Comparison of ENCODE assay signal across 11 mouse cellular contexts in the genomic region with DNA sequence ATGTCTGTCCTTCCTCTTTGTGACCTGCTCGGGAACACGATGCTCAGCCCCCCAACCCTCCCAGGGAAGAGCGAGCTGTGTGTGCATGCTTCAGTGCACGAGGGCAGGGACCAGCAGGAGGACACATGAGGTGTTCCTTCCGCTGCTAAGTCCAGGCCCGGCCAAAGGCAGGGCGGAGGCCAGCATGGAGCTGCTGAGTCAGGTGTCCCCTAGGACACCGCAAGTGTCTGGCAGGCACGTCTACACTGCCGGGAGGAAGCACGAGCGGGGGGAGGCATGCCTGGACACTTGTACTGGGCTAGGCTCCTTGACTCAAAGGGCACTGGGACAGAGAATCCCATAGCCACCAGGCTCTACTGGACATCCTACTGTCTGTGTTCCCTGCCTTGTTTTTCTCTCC. TPM values are rescaled to one million over a fixed set of nuclear protein-coding genes. Genes with fewer than 3 reads are reported as not detected.
DNase-seq lines count a peak whose midpoint lies in the region; ATAC-seq and TF ChIP-seq lines count a peak whose summit lies in the region.
"Had no signal": no experiment of that assay in that cellular context is flagged by ENCODE, and none has a peak within 500 bp of the region (broad histone marks: within the 10 kb centered on the region; RNA-seq: fewer than 3 reads in every experiment).

No protein-coding gene starts in this region.

- no peaks in the 10 kb centered on the region for H3K9me3 ChIP-seq in heart, embryonic 12.5 days (replicated peaks)
- H3K9me3 ChIP-seq in forebrain, postnatal 0 days (ENCODE audit: low read length), result no peaks in the 10 kb centered on the region

- H3K9ac ChIP-seq in heart, embryonic 12.5 days, result no peak overlapping the region
- no peak overlapping the region for H3K9ac ChIP-seq in forebrain, postnatal 0 days
- H3K9ac ChIP-seq: liver, embryonic 14.5 days had no signal

- peak; percentile 72 to 92 for DNase-seq in heart, adult 18-20 months
- peak; percentile 52 for DNase-seq in adrenal gland, postnatal 10 days
- peak; percentile 72 for DNase-seq in gastrocnemius, postnatal 14 days
- DNase-seq in kidney, adult 8-10 months, result peak; percentile 68 to 76
- no peak for DNase-seq in spleen, postnatal 14 days (ENCODE audit: low spot score in 2 of 2)
- no peak for DNase-seq in forebrain, postnatal 0 days
- DNase-seq: spleen, adult 18-20 months had no signal

- H3K4me3 ChIP-seq in heart, embryonic 12.5 days, result no peak overlapping the region
- H3K4me3 ChIP-seq in forebrain, postnatal 0 days (ENCODE audit: low read depth, low read length), result no peak overlapping the region

- 66% methylated on average over 12 of the region's 12 CpGs for WGBS in heart, embryonic 12.5 days
- 80% methylated on average over 12 of the region's 12 CpGs for WGBS in forebrain, postnatal 0 days

- TF ChIP-seq CTCF in forebrain, postnatal 0 days (IDR thresholded peaks at IDR 0.05; ENCODE audit: low read depth), result no peak

- intact Hi-C loops in gastrocnemius, postnatal 14 days (cut with DNase I; ENCODE audit: low total_unique reads), result no loop called here

- no peaks in the 10 kb centered on the region for H3K27me3 ChIP-seq in heart, embryonic 12.5 days (replicated peaks)
- H3K27me3 ChIP-seq in forebrain, postnatal 0 days (ENCODE audit: insufficient read depth, low read length), result no peaks in the 10 kb centered on the region

- H3K4me1 ChIP-seq in heart, embryonic 12.5 days (replicated peaks), result peaks cover 46% of the 10 kb centered on the region
- H3K4me1 ChIP-seq in forebrain, postnatal 0 days (ENCODE audit: insufficient read depth), result no peaks in the 10 kb centered on the region

- H3K27ac ChIP-seq in heart, embryonic 12.5 days (ENCODE audit: poor library complexity, severe bottlenecking), result no peak overlapping the region
- H3K27ac ChIP-seq in forebrain, postnatal 0 days (ENCODE audit: low read depth, low read length), result no peak overlapping the region
- H3K27ac ChIP-seq: liver, embryonic 14.5 days had no signal

- no peaks in the 10 kb centered on the region for H3K36me3 ChIP-seq in heart, embryonic 12.5 days
- no peaks in the 10 kb centered on the region for H3K36me3 ChIP-seq in forebrain, postnatal 0 days (ENCODE audit: insufficient read depth)

- no peak for ATAC-seq in heart, embryonic 12.5 days (ENCODE audit: insufficient number of reproducible peaks, low FRiP score)
- ATAC-seq in erythroid progenitor cell, adult 5-6 weeks (replicated peaks; ENCODE audit: low FRiP score, poor library complexity, severe bottlenecking), result no peak
- ATAC-seq in forebrain, postnatal 0 days, result no peak
- ATAC-seq: CD4-positive, CD25-positive, alpha-beta regulatory T cell, adult 4 months had no signal

- H3K4me2 ChIP-seq in heart, embryonic 12.5 days, result no peak overlapping the region
- H3K4me2 ChIP-seq in forebrain, postnatal 0 days (ENCODE audit: low read depth), result no peak overlapping the region

RNA-seq across cellular contexts. Expression of a gene that starts 2.6 kb away (rescaled TPM):
- total RNA-seq in heart, adult 18-20 months (2021), result 10 to 100 TPM; 84.2 to 90.4 TPM
- 4.0 and 4.9 TPM in 2 replicates for polyA plus RNA-seq in heart, embryonic 12.5 days (2016; fragmentation: Nextera tagmentation; extraction: Ambion mirVana)
- 100 to 1,000 TPM in 1 of 2 experiments, 10 to 100 TPM in 1; 27.8 to 111 TPM for total RNA-seq in adrenal gland, postnatal 10 days (2021)
- 10 to 100 TPM in 1 of 2 experiments, 1 to 10 TPM in 1; 7.4 to 43.8 TPM for total RNA-seq in gastrocnemius, postnatal 14 days (2021)
- not detected in 2 replicates for total RNA-seq in erythroid progenitor cell, adult 5-6 weeks (2015; ENCODE audit: low replicate concordance)
- 2.8 TPM in 1 of 2 replicates, not detected in the other for total RNA-seq in erythroid progenitor cell, adult 5-6 weeks (2017; ENCODE audit: low replicate concordance)
- total RNA-seq in forebrain, postnatal 0 days (2014; rRNA removed), result 1.6 and 2.8 TPM in 2 replicates
- polyA plus RNA-seq in forebrain, postnatal 0 days (2015; fragmentation: Nextera tagmentation; extraction: Ambion mirVana), result 2.6 TPM in 2 replicates
- polyA plus RNA-seq: CD4-positive, CD25-positive, alpha-beta regulatory T cell, adult 4 months had no signal

RNA-seq across cellular contexts. Expression of a gene that starts 19.0 kb away (rescaled TPM):
- 10 to 100 TPM; 16.1 to 19.7 TPM for total RNA-seq in heart, adult 18-20 months (2021)
- 95.4 and 97.7 TPM in 2 replicates for polyA plus RNA-seq in heart, embryonic 12.5 days (2016; fragmentation: Nextera tagmentation; extraction: Ambion mirVana)
- total RNA-seq in adrenal gland, postnatal 10 days (2021), result 10 to 100 TPM; 26.2 to 27.4 TPM
- 10 to 100 TPM; 12.6 to 14.8 TPM for total RNA-seq in gastrocnemius, postnatal 14 days (2021)
- 20.2 and 29.8 TPM in 2 replicates for total RNA-seq in erythroid progenitor cell, adult 5-6 weeks (2015; ENCODE audit: low replicate concordance)
- 5.5 and 6.3 TPM in 2 replicates for total RNA-seq in erythroid progenitor cell, adult 5-6 weeks (2017; ENCODE audit: low replicate concordance)
- total RNA-seq in forebrain, postnatal 0 days (2014; rRNA removed), result 63.4 and 79.8 TPM in 2 replicates
- 114 TPM in 2 replicates for polyA plus RNA-seq in forebrain, postnatal 0 days (2015; fragmentation: Nextera tagmentation; extraction: Ambion mirVana)

RNA-seq across cellular contexts. Expression of a gene that starts 26.0 kb away (rescaled TPM):
- total RNA-seq in heart, adult 18-20 months (2021), result 1 to 10 TPM; 4.3 to 6.1 TPM
- polyA plus RNA-seq in heart, embryonic 12.5 days (2016; fragmentation: Nextera tagmentation; extraction: Ambion mirVana), result 5.6 and 6.5 TPM in 2 replicates
- 1 to 10 TPM; 6.0 to 6.3 TPM for total RNA-seq in adrenal gland, postnatal 10 days (2021)
- total RNA-seq in gastrocnemius, postnatal 14 days (2021), result 1 to 10 TPM; 5.1 to 5.2 TPM
- 28.1 and 28.8 TPM in 2 replicates for total RNA-seq in erythroid progenitor cell, adult 5-6 weeks (2015; ENCODE audit: low replicate concordance)
- 6.9 and 11.4 TPM in 2 replicates for total RNA-seq in erythroid progenitor cell, adult 5-6 weeks (2017; ENCODE audit: low replicate concordance)
- 2.2 and 2.8 TPM in 2 replicates for total RNA-seq in forebrain, postnatal 0 days (2014; rRNA removed)
- 4.5 and 6.5 TPM in 2 replicates for polyA plus RNA-seq in forebrain, postnatal 0 days (2015; fragmentation: Nextera tagmentation; extraction: Ambion mirVana)

Comparison
In these comparisons a context has a peak if more than half of its experiments do, and no peak if none do; other contexts are left out.
1. DNase-seq: peak in heart, adult 18-20 months (2 of 2), adrenal gland, postnatal 10 days (single experiment), gastrocnemius, postnatal 14 days (single experiment) and kidney, adult 8-10 months (2 of 2); none in spleen, postnatal 14 days (0 of 2) and forebrain, postnatal 0 days (single experiment).